Mouse (Mus musculus): ENCODE results near the gene Arl3. TPM values are rescaled to one million over a fixed set of nuclear protein-coding genes. Genes with fewer than 3 reads are reported as not detected.

Arl3 gene
- polyA plus RNA-seq, 1 experiment, result 81.9 TPM

Other genes with a start within 250 kb of the Arl3 start
- 11.7 TPM for gene Psd, start 246.0 kb downstream of the Arl3 start, polyA plus RNA-seq (2012; fragmentation: generic; extraction: Trizol)
- 15.3 TPM for gene Fbxl15, start 245.0 kb downstream of the Arl3 start, polyA plus RNA-seq (2012; fragmentation: generic; extraction: Trizol)
- 165 TPM for gene Cuedc2, start 234.5 kb downstream of the Arl3 start, polyA plus RNA-seq (2012; fragmentation: generic; extraction: Trizol)
- 1.9 TPM for gene Mfsd13a, start 232.1 kb downstream of the Arl3 start, polyA plus RNA-seq (2012; fragmentation: generic; extraction: Trizol)
- gene 2310034G01Rik, start 222.9 kb downstream of the Arl3 start, polyA plus RNA-seq (2012; fragmentation: generic; extraction: Trizol), result 1.2 TPM
- 117 TPM for gene Actr1a, start 177.4 kb downstream of the Arl3 start, polyA plus RNA-seq (2012; fragmentation: generic; extraction: Trizol)
- 16.6 TPM for gene Sufu, start 176.3 kb downstream of the Arl3 start, polyA plus RNA-seq (2012; fragmentation: generic; extraction: Trizol)
- 42.3 TPM for gene Trim8, start 71.5 kb downstream of the Arl3 start, polyA plus RNA-seq (2012; fragmentation: generic; extraction: Trizol)
- gene Sfxn2, start 167 bp upstream of the Arl3 start, polyA plus RNA-seq (2012; fragmentation: generic; extraction: Trizol), result 0.62 TPM
- gene Wbp1l, start 25.9 kb upstream of the Arl3 start, polyA plus RNA-seq (2012; fragmentation: generic; extraction: Trizol), result 39.8 TPM
- gene Cyp17a1, start 100.0 kb upstream of the Arl3 start, polyA plus RNA-seq (2012; fragmentation: generic; extraction: Trizol), result not detected
- 5.3 TPM for gene Borcs7, start 116.7 kb upstream of the Arl3 start, polyA plus RNA-seq (2012; fragmentation: generic; extraction: Trizol)
- gene As3mt, start 134.3 kb upstream of the Arl3 start, polyA plus RNA-seq (2012; fragmentation: generic; extraction: Trizol), result 4.1 TPM
- gene Cnnm2, start 188.4 kb upstream of the Arl3 start, polyA plus RNA-seq (2012; fragmentation: generic; extraction: Trizol), result 8.1 TPM

Data from myocyte (in vitro differentiated cells).